20 mouse cellular contexts compared by ENCODE assay signal in genomic region chr13:51172601-51173000, GRCm38 (mm10). TPM values are rescaled to one million over a fixed set of nuclear protein-coding genes. Genes with fewer than 3 reads are reported as not detected.
"Had no signal": no experiment of that assay in that cellular context is flagged by ENCODE, and none has a peak within 500 bp of the region (broad histone marks: within the 10 kb centered on the region; RNA-seq: fewer than 3 reads in every experiment).

No protein-coding gene starts in this region.

- H3K9ac ChIP-seq: liver, embryonic 13.5 days; neural tube, embryonic 13.5 days; stomach, embryonic 15.5 days had no signal

- H3K4me3 ChIP-seq: liver, embryonic 13.5 days; neural tube, embryonic 13.5 days; stomach, embryonic 15.5 days had no signal

- H3K36me3 ChIP-seq: liver, embryonic 13.5 days; neural tube, embryonic 13.5 days; stomach, embryonic 15.5 days had no signal

- H3K9me3 ChIP-seq: liver, embryonic 13.5 days; neural tube, embryonic 13.5 days; stomach, embryonic 15.5 days had no signal

- ATAC-seq: inflammation-experienced regulatory T-cells, adult 6 months; intestine, embryonic 16.5 days had no signal

- H3K27ac ChIP-seq: liver, embryonic 13.5 days; neural tube, embryonic 13.5 days; stomach, embryonic 15.5 days had no signal

- DNase-seq: kidney, adult 18-20 months; kidney, adult 9 months; kidney, postnatal 14 days; kidney, postnatal 4 days; left cerebral cortex, postnatal 4 days; liver, embryonic 13.5 days; lung, adult 2 months; lung, postnatal 14 days; lung, postnatal 4 days; right cerebral cortex, adult 18-20 months; right cerebral cortex, postnatal 25 days; spleen, adult 18-20 months; thymus, postnatal 25 days had no signal

- H3K4me2 ChIP-seq: liver, embryonic 13.5 days; midbrain, embryonic 11.5 days; stomach, embryonic 15.5 days had no signal

RNA-seq across cellular contexts. Expression of gene Nxnl2, which starts 1.8 kb away (rescaled TPM):
- total RNA-seq: megakaryocyte progenitor cell, adult 5-6 weeks; megakaryocyte-erythroid progenitor cell, adult 5-6 weeks had no signal
- polyA plus RNA-seq: liver, embryonic 13.5 days had no signal
